Mouse (Mus musculus): ENCODE measurements around the gene Pde4d. TPM values are rescaled to one million over a fixed set of nuclear protein-coding genes. Genes with fewer than 3 reads are reported as not detected.
A peak's percentile ranks its signal among the peaks of the same experiment; 100 is the strongest.

The Pde4d gene
- polyA plus RNA-seq, 1 experiment from 2014 or later: 20.5 TPM

DNA sequence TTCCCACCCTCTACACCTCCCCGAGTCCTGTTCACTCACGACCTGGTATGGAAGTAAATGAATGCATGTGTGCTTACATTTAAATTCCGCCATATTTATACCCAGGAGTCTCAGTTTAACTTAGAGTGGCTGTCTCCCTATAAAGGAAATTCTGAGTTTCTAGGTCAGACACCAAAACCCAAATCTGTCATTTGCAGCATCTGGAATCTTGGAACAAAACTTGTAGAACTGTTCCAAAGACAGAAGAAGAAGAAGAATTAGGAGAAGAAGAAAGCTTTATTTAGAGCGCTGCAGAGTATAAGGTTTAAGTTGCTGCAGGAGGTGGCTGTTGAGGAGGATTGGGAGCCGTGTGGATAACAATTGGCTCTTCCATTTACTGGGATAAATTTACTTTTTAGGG is 1179.5 kb downstream of the Pde4d start:
- Histone ChIP-seq H3K9ac (replicated peaks; ENCODE audit: low read depth, low read length) (no peak overlapping the region), H3K4me3 (replicated peaks; ENCODE audit: low read length) (no peak overlapping the region), H3K9me3 (ENCODE audit: control insufficient read depth, low read length) (no peaks in the 10 kb centered on the region), H3K4me2 (ENCODE audit: low read length) (no peak overlapping the region), H3K36me3 (ENCODE audit: control insufficient read depth, insufficient read depth) (no peaks in the 10 kb centered on the region), H3K4me1 (replicated peaks; ENCODE audit: control insufficient read depth, insufficient read depth, low read length) (peaks cover 17% of the 10 kb centered on the region), H3K27me3 (replicated peaks; ENCODE audit: control insufficient read depth, insufficient read depth, low read length) (no peaks in the 10 kb centered on the region), H3K27ac (ENCODE audit: low read length) (no peak overlapping the region)
- no peak for ATAC-seq
- WGBS: 81% methylated on average over 5 of the region's 5 CpGs

GRCm38 (mm10) chr13:109631399-109632026 is 1181.8 kb downstream of the Pde4d start:
- H3K4me2 ChIP-seq (ENCODE audit: low read length): no peak overlapping the region
- H3K4me3 ChIP-seq (replicated peaks; ENCODE audit: low read length): no peak overlapping the region
- ATAC-seq: no peak
- 49% methylated on average over 10 of the region's 10 CpGs for WGBS
- H3K36me3 ChIP-seq (ENCODE audit: control insufficient read depth, insufficient read depth): no peaks in the 10 kb centered on the region
- H3K4me1 ChIP-seq (replicated peaks; ENCODE audit: control insufficient read depth, insufficient read depth, low read length): peaks cover 17% of the 10 kb centered on the region
- H3K27me3 ChIP-seq (replicated peaks; ENCODE audit: control insufficient read depth, insufficient read depth, low read length): no peaks in the 10 kb centered on the region
- no peak overlapping the region for H3K27ac ChIP-seq (ENCODE audit: low read length)
- no peak overlapping the region for H3K9ac ChIP-seq (replicated peaks; ENCODE audit: low read depth, low read length)
- H3K9me3 ChIP-seq (ENCODE audit: control insufficient read depth, low read length): no peaks in the 10 kb centered on the region

GRCm38 (mm10) chr13:109632387-109633036 is 1182.8 kb downstream of the Pde4d start:
- Histone ChIP-seq H3K4me3 (replicated peaks; ENCODE audit: low read length) (no peak overlapping the region), H3K9ac (replicated peaks; ENCODE audit: low read depth, low read length) (no peak overlapping the region), H3K4me1 (replicated peaks; ENCODE audit: control insufficient read depth, insufficient read depth, low read length) (peaks cover 17% of the 10 kb centered on the region), H3K27ac (ENCODE audit: low read length) (no peak overlapping the region), H3K27me3 (replicated peaks; ENCODE audit: control insufficient read depth, insufficient read depth, low read length) (no peaks in the 10 kb centered on the region), H3K9me3 (ENCODE audit: control insufficient read depth, low read length) (no peaks in the 10 kb centered on the region), H3K36me3 (ENCODE audit: control insufficient read depth, insufficient read depth) (no peaks in the 10 kb centered on the region), H3K4me2 (ENCODE audit: low read length) (no peak overlapping the region)
- WGBS: 9% methylated on average over 7 of the region's 7 CpGs
- ATAC-seq: no peak; the same call in 1 of the 2 replicates

- ATAC-seq: peak; percentile 37; the same call in 1 of the 2 replicates
- no peak overlapping the region for H3K4me2 ChIP-seq (ENCODE audit: low read length)
- no peak overlapping the region for H3K4me3 ChIP-seq (replicated peaks; ENCODE audit: low read length)
- H3K9ac ChIP-seq (replicated peaks; ENCODE audit: low read depth, low read length): no peak overlapping the region
- H3K27ac ChIP-seq (ENCODE audit: low read length): no peak overlapping the region
- no peaks in the 10 kb centered on the region for H3K9me3 ChIP-seq (ENCODE audit: control insufficient read depth, low read length)
- H3K27me3 ChIP-seq (replicated peaks; ENCODE audit: control insufficient read depth, insufficient read depth, low read length): no peaks in the 10 kb centered on the region
- no peaks in the 10 kb centered on the region for H3K36me3 ChIP-seq (ENCODE audit: control insufficient read depth, insufficient read depth)
- peaks cover 17% of the 10 kb centered on the region for H3K4me1 ChIP-seq (replicated peaks; ENCODE audit: control insufficient read depth, insufficient read depth, low read length)
- WGBS: 3% methylated on average over 3 of the region's 3 CpGs
Observed at GRCm38 (mm10) chr13:109633037-109633418, 1183.3 kb downstream of the Pde4d start.

- Histone ChIP-seq H3K4me1 (replicated peaks; ENCODE audit: control insufficient read depth, insufficient read depth, low read length) (peaks cover 17% of the 10 kb centered on the region), H3K9me3 (ENCODE audit: control insufficient read depth, low read length) (no peaks in the 10 kb centered on the region), H3K36me3 (ENCODE audit: control insufficient read depth, insufficient read depth) (no peaks in the 10 kb centered on the region), H3K27ac (ENCODE audit: low read length) (no peak overlapping the region), H3K27me3 (replicated peaks; ENCODE audit: control insufficient read depth, insufficient read depth, low read length) (no peaks in the 10 kb centered on the region), H3K4me2 (ENCODE audit: low read length) (no peak overlapping the region), H3K9ac (replicated peaks; ENCODE audit: low read depth, low read length) (no peak overlapping the region), H3K4me3 (replicated peaks; ENCODE audit: low read length) (no peak overlapping the region)
- WGBS: 87% methylated on average over 10 of the region's 10 CpGs
- ATAC-seq: no peak
Observed at GRCm38 (mm10) chr13:109635901-109636520, 1186.3 kb downstream of the Pde4d start.

- ATAC-seq: no peak
- H3K4me1 ChIP-seq (replicated peaks; ENCODE audit: control insufficient read depth, insufficient read depth, low read length): peaks cover 5% of the 10 kb centered on the region; the same call in 1 of the 2 replicates
- H3K4me3 ChIP-seq (replicated peaks; ENCODE audit: low read length): no peak overlapping the region
- H3K36me3 ChIP-seq (ENCODE audit: control insufficient read depth, insufficient read depth): no peaks in the 10 kb centered on the region
- H3K9me3 ChIP-seq (ENCODE audit: control insufficient read depth, low read length): no peaks in the 10 kb centered on the region
- no peak overlapping the region for H3K9ac ChIP-seq (replicated peaks; ENCODE audit: low read depth, low read length)
- no peak overlapping the region for H3K27ac ChIP-seq (ENCODE audit: low read length)
- no peak overlapping the region for H3K4me2 ChIP-seq (ENCODE audit: low read length)
- no peaks in the 10 kb centered on the region for H3K27me3 ChIP-seq (replicated peaks; ENCODE audit: control insufficient read depth, insufficient read depth, low read length)
Observed at GRCm38 (mm10) chr13:109638273-109638672, 1188.5 kb downstream of the Pde4d start.

GRCm38 (mm10) chr13:109639286-109639685 is 1189.5 kb downstream of the Pde4d start:
- Histone ChIP-seq H3K4me3 (replicated peaks; ENCODE audit: low read length) (no peak overlapping the region), H3K4me2 (ENCODE audit: low read length) (no peak overlapping the region), H3K36me3 (ENCODE audit: control insufficient read depth, insufficient read depth) (no peaks in the 10 kb centered on the region), H3K4me1 (replicated peaks; ENCODE audit: control insufficient read depth, insufficient read depth, low read length) (no peaks in the 10 kb centered on the region), H3K9me3 (ENCODE audit: control insufficient read depth, low read length) (no peaks in the 10 kb centered on the region), H3K27ac (ENCODE audit: low read length) (no peak overlapping the region), H3K9ac (replicated peaks; ENCODE audit: low read depth, low read length) (no peak overlapping the region), H3K27me3 (replicated peaks; ENCODE audit: control insufficient read depth, insufficient read depth, low read length) (no peaks in the 10 kb centered on the region)
- no peak for ATAC-seq
- 75% methylated on average over 6 of the region's 6 CpGs for WGBS

GRCm38 (mm10) chr13:109641562-109641961 is 1191.8 kb downstream of the Pde4d start:
- ATAC-seq: no peak
- Histone ChIP-seq H3K4me2 (ENCODE audit: low read length) (no peak overlapping the region), H3K27me3 (replicated peaks; ENCODE audit: control insufficient read depth, insufficient read depth, low read length) (no peaks in the 10 kb centered on the region), H3K4me1 (replicated peaks; ENCODE audit: control insufficient read depth, insufficient read depth, low read length) (no peaks in the 10 kb centered on the region), H3K9ac (replicated peaks; ENCODE audit: low read depth, low read length) (no peak overlapping the region), H3K4me3 (replicated peaks; ENCODE audit: low read length) (no peak overlapping the region), H3K9me3 (ENCODE audit: control insufficient read depth, low read length) (no peaks in the 10 kb centered on the region), H3K36me3 (ENCODE audit: control insufficient read depth, insufficient read depth) (no peaks in the 10 kb centered on the region), H3K27ac (ENCODE audit: low read length) (no peak overlapping the region)
- WGBS: 87% methylated on average over 6 of the region's 6 CpGs

- Histone ChIP-seq H3K9me3 (ENCODE audit: control insufficient read depth, low read length) (no peaks in the 10 kb centered on the region), H3K4me2 (ENCODE audit: low read length) (no peak overlapping the region), H3K27ac (ENCODE audit: low read length) (no peak overlapping the region), H3K9ac (replicated peaks; ENCODE audit: low read depth, low read length) (no peak overlapping the region), H3K27me3 (replicated peaks; ENCODE audit: control insufficient read depth, insufficient read depth, low read length) (no peaks in the 10 kb centered on the region), H3K4me3 (replicated peaks; ENCODE audit: low read length) (no peak overlapping the region), H3K36me3 (ENCODE audit: control insufficient read depth, insufficient read depth) (no peaks in the 10 kb centered on the region), H3K4me1 (replicated peaks; ENCODE audit: control insufficient read depth, insufficient read depth, low read length) (no peaks in the 10 kb centered on the region)
- no peak for ATAC-seq
- 66% methylated on average over 3 of the region's 3 CpGs for whole genome bisulfite sequencing
Observed at GRCm38 (mm10) chr13:109643419-109643818, 1193.7 kb downstream of the Pde4d start.

All from forebrain, embryonic 16.5 days (tissue).